Mouse (Mus musculus) c-Kit-positive CD71-negative TER-119-negative erythroid progenitor cells, embryonic 14.5 days (primary cell): ENCODE measurements around the gene Csnk2b.
A peak's percentile ranks its signal among the peaks of the same experiment; 100 is the strongest.

Experiments
- DNase-seq: peaks from one replicate; pipeline ENCODE4 v3.0.0-alpha.2; 2013; ENCODE audit warnings: low read depth

Gene Csnk2b

DNA sequence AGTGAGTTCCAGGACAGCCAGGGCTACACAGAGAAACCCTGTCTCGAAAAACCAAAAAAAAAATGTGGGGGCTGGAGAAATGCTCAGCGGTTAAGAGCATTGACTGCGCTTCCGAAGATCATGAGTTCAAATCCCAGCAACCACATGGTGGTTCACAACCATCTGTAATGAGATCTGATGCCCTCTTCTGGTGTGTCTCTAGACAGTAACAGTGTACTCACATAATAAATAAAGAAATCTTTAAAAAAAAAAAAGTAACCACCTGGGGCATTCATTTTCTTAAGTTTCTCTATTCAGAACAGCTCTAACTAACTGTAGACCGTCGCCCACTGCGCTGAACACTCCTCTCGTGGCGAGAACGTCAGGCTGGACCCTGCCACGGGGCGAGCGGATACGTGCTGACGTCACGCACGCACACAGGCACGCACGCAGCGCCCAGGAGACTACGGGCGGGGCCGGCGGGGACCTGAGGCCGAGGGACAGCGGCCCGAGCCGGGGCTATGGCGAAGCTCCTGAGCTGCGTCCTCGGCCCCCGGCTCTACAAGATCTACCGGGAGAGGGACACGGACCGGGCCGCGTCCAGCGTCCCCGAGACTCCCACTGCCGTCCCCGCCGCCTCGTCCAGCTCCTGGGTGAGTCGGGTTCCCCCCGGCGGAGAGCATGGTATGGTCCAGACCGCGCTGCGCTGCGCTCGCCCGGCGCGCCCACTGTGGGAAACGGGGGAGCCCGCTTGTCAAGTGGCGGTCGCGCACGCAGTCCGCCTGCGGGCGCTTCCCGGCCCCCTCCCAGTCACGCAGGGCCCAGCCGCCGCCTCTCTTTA is 32.8 kb downstream of the Csnk2b start, which contains the start of gene Abhd16a:
Gene Abhd16a (plus strand): TSS at position 439 of the 820 bp plus-strand sequence.
- peak; percentile 83 for DNase-seq

DNA sequence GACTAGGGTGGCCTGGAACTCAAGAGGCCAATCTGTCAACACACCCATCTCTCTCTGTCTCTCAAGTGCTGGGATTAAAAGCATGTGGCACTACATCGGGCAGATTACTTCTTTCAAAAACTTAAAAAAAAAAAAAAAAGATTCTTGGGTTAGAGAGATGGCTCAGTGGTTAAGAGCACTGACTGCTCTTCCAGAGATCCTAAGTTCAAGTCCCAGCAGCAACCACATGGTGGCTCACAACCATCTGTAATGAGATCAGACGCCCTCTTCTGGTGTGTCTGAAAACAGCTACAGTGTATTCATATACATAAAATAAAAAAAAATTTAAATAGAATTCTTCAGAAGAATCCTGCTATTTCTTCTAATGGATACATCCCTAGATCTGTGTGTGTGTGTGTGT is 33.7 kb downstream of the Csnk2b start:
- DNase-seq: no peak

DNA sequence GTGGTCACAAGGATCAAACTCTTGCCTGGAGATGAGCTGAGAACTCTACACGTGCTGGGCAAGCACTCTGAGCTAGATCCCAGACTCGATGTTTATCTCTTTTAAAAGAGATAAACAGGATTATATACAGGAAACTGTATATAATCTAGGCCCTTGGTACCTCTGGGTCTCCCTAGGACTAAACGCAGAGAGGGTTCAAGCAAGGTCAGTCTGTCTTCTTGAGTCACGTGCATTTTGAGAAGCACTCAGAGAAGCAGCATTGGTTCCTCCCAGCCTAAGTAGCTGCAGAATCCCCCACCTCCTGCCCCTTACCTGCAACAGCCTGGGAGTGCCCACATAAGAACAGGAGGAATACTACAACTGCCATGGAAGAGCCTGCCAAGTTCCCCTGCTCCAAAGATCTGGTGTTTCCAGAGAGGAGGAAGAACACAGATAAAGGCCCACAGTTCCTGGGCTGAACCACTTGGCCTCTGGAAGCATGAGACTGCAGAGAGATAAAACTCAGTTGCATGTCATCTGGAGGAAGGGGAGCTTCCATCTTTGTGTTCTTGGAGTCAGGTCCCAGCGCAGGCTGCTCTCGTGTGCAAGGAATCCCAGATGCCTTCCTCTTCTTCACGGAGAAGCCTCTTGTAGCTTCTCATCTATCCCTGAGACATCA is 36.5 kb downstream of the Csnk2b start, which contains the start of gene Ly6g6f:
Gene Ly6g6f (minus strand): TSS at position 403 of the 658 bp plus-strand sequence.
- DNase-seq: no peak

DNA sequence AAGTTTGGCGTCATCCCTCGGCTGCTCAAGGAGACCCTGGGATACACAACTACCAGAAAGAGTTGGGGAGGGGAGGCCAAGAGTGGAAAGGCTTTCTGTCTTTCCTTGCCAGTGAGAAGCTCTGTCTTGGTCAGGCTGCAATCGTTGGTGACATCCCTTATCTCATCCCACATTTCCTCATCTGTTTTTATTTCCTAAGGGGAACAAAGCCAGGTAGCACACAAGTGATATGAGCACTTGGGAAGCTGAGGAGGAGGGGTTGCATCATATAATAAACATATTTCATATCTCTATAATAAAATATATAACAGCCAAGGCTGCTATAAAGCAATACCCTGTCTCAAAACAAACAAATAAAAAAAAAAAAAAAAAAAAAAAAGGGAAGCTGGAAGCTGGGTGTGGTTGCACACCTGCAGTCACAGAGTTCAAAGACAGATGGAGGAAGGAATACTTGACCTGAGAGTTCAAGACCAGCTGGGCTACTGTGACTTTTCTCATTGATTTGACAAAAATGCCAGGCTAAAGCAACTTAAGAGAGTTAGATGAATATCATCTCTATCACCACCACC is 37.8 kb downstream of the Csnk2b start:
- DNase-seq: no peak

DNA sequence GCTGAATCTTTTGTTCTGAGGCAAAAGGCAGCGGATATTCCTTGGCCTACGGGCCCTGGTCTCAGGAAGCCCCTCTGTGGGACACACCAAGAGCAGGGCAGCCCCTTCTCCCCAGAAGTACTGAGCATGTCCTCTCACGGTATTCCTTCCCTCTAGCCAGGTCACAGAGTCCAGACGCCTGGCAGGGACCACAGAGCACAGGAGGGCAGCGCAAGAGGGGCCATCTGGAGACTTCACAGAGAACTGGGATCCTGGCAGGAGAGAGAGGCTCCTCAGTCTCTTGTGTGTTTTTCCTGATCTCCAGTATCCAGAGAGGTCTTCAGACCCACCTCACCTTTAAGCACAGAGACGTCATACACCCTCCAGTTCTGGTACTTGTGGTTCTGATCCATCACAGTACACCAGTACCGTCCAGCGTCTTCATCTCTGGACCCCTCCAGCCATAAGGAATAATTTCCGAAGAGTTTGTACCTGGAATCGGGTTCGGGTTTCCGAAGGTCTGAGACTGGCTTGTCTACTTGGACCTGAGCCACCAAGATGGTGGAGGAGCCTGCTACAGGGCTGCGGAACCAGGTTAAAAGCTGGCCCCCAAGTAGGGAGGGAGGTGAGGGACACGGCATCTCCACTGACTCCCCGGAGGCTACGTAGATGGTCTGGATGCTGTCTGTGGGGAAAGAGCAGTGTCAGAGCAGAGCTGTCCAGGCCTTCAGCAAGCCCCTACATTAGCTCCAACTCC is 38.8 kb downstream of the Csnk2b start:
- DNase-seq: no peak

DNA sequence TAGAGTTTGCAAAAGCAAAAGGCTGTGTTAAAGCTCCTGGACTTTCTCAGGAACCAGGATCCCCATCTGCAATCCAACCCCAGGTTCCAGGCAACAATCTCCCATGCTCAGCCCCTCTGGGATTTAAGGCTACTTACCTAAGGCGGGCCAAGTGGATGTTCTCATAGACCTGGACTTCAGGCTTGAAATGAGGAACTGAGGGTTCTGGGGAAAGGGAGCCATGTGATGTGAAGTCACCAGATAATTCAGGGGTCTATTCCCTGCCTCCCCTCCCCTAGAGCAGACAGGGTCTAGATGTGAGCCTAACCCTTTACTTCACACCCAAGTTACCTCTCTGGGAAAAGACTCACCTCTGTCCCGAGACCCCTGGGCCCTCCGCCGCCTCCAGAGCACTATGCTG is 41.1 kb downstream of the Csnk2b start:
- DNase-seq: no peak

DNA sequence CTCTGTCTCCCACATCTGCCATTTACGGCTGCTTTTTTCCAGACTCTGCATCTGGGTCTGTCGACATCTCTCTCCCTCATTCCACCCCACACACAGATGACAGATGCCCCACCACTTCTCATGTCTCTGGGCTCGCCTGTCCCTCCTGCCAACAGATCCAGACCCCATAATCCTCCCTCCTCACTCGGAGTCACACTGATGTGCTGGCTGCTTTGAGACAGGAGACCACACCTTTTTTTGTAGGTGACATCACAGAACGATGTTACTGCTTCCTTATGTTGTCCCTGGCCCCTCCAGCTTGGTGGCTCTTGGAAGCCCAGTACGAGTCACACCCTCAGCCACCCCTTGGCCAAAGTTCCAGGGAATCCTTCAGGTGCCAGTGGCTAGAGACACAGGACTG is 41.6 kb downstream of the Csnk2b start:
- no peak for DNase-seq

DNA sequence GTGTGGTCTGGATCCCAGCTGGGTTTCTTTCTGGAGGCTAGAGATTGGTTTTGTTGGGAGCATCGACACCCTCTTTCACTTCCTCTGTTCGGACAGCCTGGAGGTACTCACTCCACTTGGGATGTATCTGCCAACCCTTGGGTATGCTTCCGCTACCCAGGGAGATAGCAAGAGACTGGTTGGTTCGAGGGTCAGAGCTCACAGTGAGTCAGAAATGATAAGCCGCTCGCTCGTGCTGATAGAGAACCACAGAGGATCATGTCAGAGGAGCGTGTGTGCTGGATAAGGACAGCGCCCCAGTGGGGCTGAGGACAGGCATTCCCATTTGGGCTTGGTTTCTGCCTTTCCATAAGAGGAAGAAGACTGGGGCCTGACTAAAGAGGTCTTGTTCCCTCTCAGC is 42.1 kb downstream of the Csnk2b start:
- no peak for DNase-seq

DNA sequence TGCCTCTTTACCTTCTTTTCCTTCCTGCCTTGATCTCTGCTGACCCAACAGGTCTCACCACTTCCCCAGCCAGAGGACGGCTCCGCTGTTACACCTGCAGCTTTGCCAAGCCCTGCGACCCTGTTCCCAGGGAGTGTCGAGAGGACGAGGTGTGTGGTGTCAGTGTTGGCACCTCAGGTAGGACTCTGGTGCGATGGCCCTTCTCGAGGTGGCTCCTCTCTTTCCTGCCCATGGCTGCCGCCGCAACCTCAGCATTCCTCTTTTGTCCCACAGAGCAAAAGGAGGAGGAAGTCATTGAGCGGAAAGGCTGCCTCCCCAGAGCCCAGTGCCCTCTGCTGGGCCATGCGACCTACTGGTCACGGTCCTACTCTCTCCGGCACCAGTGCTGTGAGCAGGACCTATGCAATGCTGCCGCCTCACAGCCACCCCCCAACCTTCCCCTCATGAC is 44.0 kb downstream of the Csnk2b start, which contains the start of gene Ly6g6d:
Gene Ly6g6d (minus strand): TSS at position 280 of the 448 bp plus-strand sequence.
- DNase-seq: no peak

DNA sequence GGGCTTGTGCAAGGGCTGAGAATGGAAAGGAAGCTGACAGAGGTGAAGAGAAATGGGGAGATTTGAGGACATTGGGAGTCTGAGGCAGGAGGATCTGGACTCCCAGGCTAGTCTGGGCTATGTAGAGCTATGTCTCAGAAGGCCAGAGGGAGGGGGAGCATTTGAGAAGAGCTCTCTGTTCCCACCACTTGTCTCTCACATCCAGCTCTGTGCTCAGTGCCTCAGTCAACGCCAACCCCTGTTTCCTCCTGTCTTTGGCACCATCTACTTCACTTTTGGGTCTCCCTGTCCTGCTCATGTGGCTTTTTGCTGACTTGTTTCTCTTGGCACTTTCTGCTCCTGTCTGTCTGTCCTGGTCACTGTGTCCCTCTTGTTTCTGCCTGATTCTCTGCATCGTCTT is 44.6 kb downstream of the Csnk2b start:
- DNase-seq: no peak

DNA sequence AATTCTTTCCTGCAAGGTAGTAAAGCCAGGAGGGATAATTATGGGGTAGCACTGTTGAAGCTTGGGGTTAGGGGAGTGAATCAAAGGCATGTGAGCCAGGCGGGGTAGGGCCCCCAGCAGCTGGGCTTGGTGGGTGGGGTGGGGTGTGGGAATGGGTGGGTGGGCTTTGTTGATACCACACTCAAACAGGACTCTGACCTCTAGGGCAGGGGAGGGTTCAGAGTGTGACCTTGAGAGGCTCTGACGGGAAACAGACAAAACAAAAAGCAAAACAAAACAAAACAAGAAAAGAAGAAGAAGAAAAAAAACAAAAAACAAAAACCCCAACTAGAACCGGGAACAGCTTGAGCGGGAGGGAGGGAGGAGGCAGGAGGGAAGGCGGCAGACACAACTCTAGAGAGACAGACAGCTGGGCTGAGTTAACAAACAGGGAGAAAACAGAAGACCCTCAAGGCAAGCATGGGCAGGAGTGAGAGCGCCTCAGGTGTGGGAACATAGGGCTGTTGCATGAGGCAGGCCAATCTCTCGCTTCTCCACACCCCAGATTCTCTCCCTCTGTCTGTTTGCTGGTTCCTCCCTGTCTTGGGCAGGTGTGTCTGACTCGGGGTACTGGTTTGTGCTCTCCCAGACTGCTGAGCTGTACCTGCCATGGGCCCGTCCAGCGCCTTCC is 45.2 kb downstream of the Csnk2b start, which contains the start of gene Ly6g6e:
Gene Ly6g6e (plus strand): TSS at position 396 of the 670 bp plus-strand sequence.
- no peak for DNase-seq

DNA sequence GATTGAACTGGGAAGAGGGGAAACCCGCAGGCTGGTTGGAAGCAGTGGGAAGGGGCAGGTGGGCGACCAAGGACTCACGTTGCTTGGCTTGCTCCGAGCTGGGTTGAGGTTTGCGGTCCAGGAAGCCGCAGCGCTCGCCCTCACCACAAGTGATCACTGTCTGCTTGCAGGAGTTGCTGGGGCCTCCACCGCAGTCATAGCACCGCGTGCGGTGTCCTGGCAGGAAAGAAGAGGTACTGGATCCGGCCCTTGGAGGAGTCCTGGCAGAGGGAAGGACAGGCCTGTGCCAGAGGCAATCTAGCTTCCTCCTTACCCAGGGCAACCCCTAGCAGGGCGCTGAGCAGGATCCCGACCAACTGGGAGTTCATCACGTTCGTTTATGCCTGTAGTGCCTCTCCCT is 47.8 kb downstream of the Csnk2b start:
- no peak for DNase-seq

DNA sequence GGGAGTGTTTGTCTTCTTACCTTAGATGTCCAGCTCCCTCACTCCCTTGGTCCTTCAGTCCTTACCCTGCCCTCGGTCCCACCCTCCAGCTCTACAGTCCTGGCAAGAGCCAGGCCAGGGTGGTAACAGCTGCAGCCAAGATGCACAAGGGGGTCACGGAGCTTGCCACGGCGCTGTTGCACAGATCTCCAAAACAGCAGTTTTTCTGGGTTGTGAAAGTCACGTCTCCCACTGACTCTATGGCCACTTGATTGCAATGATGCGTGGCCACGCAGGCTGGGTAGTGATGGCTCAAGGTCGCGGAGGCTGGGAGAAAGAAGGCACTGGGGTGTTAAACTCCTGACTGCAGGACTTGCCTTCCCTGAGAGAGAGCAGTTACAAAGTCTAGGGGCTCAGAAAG is 50.4 kb downstream of the Csnk2b start:
- DNase-seq: no peak

DNA sequence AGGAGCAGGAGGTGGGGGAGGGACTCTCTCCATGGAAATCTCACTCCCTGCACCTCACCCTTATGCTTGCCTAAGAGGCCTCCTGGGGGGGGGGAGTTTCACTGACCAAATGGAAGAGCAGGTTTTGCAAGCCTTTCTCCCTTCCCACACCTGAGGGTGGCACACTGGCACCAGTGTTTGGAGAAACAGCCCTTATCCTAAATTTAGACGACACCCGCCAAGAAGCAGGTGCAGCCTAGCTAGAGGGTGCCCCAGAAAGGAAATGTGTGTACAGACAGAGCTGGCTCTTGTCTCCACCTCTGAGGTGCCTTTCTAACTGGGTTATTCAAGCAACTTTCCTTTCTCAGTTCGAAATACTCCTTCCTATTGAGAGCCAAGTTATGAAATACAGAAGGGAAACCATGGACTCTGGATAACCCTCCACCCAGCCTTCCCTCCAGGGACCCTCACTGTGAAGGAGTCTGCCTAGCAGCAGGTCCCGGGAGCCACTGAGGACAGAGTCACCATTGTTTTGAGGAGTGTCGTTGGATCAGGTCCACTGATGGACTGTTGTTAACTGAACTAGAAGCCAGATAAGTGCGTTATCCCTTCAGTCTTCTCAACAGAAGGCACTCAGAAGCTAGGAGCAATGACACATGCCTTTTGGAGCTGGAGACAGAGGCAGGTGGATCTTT is 51.2 kb downstream of the Csnk2b start:
- no peak for DNase-seq

DNA sequence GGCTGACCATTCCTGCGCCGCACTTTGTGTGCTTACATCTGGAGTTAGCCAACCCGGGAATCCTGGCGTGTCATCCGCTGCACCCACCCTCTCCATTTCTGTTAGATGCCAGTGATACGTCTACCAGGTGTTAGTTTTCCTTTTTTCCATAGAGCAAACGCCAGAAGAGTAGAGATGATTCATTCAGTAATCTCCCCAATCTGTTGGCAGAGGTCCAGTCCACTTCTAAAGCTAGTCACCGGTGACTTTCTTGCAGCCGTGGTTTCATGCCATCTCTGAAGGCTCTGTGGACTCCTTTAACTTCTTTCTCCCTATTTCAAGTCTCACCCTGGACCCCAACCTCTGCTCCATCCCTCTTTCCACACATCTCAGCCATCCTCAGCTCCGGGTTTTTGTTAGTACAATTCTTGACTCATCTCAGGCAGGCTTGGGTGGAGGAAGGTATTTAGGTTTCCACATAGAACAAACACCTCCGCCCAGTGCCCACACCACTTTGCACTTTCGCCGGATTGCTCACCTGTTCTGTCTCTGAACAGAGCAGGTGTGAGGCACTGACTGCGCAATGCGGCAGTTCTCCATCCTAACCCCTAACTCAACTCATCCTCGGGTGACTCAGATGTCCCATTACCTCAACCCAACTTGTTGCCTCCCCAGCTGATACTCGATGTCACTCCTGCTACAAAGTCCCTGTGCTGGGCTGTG is 53.5 kb downstream of the Csnk2b start:
- DNase-seq: no peak
